11 mouse cellular contexts compared by ENCODE assay signal in genomic region chr3:99560917-99561316, GRCm38 (mm10).
DNase-seq lines count a peak whose midpoint lies in the region; ATAC-seq and TF ChIP-seq lines count a peak whose summit lies in the region.
"Had no signal": no experiment of that assay in that cellular context is flagged by ENCODE, and none has a peak within 500 bp of the region (broad histone marks: within the 10 kb centered on the region; RNA-seq: fewer than 3 reads in every experiment).

No protein-coding gene starts in this region.

- peaks cover 19% of the 10 kb centered on the region for H3K4me1 ChIP-seq in heart, embryonic 12.5 days (replicated peaks)
- no peaks in the 10 kb centered on the region for H3K4me1 ChIP-seq in liver, adult 2 months (ENCODE audit: control insufficient read depth, insufficient read depth, low read length)
- H3K4me1 ChIP-seq in liver, embryonic 11.5 days (replicated peaks; ENCODE audit: control insufficient read depth, insufficient read depth, low read length), result no peaks in the 10 kb centered on the region
- H3K4me1 ChIP-seq in intestine, embryonic 16.5 days (ENCODE audit: control insufficient read depth, insufficient read depth, low read length), result no peaks in the 10 kb centered on the region
- H3K4me1 ChIP-seq: limb, embryonic 12.5 days; midbrain, embryonic 15.5 days had no signal

- no peak overlapping the region for H3K4me3 ChIP-seq in heart, embryonic 12.5 days
- no peak overlapping the region for H3K4me3 ChIP-seq in liver, adult 2 months (ENCODE audit: insufficient read depth, low read depth, low read length)
- no peak overlapping the region for H3K4me3 ChIP-seq in liver, embryonic 11.5 days (ENCODE audit: low read depth, low read length)
- H3K4me3 ChIP-seq in intestine, embryonic 16.5 days (ENCODE audit: low read length), result no peak overlapping the region
- H3K4me3 ChIP-seq: limb, embryonic 12.5 days; midbrain, embryonic 15.5 days had no signal

- H3K36me3 ChIP-seq in heart, embryonic 12.5 days, result no peaks in the 10 kb centered on the region
- H3K36me3 ChIP-seq in liver, adult 2 months (ENCODE audit: control insufficient read depth, insufficient read depth, low read length), result no peaks in the 10 kb centered on the region
- H3K36me3 ChIP-seq in liver, embryonic 11.5 days (ENCODE audit: control insufficient read depth, insufficient read depth, low read length), result no peaks in the 10 kb centered on the region
- no peaks in the 10 kb centered on the region for H3K36me3 ChIP-seq in intestine, embryonic 16.5 days (ENCODE audit: control insufficient read depth, insufficient read depth, low read length)
- H3K36me3 ChIP-seq: limb, embryonic 12.5 days; midbrain, embryonic 15.5 days had no signal

- no peak for TF ChIP-seq POLR2A in liver, adult 2 months (IDR thresholded peaks at IDR 0.05; ENCODE audit: extremely low read depth, insufficient read depth, low read length)

- no peak overlapping the region for H3K9ac ChIP-seq in heart, embryonic 12.5 days
- no peak overlapping the region for H3K9ac ChIP-seq in liver, adult 2 months (ENCODE audit: low read depth, low read length)
- no peak overlapping the region for H3K9ac ChIP-seq in liver, embryonic 11.5 days (ENCODE audit: low read depth, low read length)
- H3K9ac ChIP-seq in intestine, embryonic 16.5 days (ENCODE audit: low read depth, low read length), result no peak overlapping the region
- H3K9ac ChIP-seq: limb, embryonic 12.5 days; midbrain, embryonic 15.5 days had no signal

- no peak for TF ChIP-seq CTCF in liver, adult 2 months (IDR thresholded peaks at IDR 0.05; ENCODE audit: low read depth, low read length)

- H3K79me2 ChIP-seq in liver, adult 2 months (ENCODE audit: control insufficient read depth, insufficient read depth, low read length), result no peaks in the 10 kb centered on the region

- no peak overlapping the region for H3K4me2 ChIP-seq in heart, embryonic 12.5 days
- no peak overlapping the region for H3K4me2 ChIP-seq in liver, embryonic 11.5 days
- H3K4me2 ChIP-seq in intestine, embryonic 16.5 days (ENCODE audit: low read depth, low read length), result no peak overlapping the region
- H3K4me2 ChIP-seq: limb, embryonic 12.5 days; midbrain, embryonic 15.5 days had no signal

- H3K9me3 ChIP-seq in heart, embryonic 12.5 days (replicated peaks), result no peaks in the 10 kb centered on the region
- no peaks in the 10 kb centered on the region for H3K9me3 ChIP-seq in liver, embryonic 11.5 days (ENCODE audit: control insufficient read depth, low read length)
- H3K9me3 ChIP-seq in intestine, embryonic 16.5 days (ENCODE audit: control insufficient read depth, low read length), result no peaks in the 10 kb centered on the region
- H3K9me3 ChIP-seq: limb, embryonic 12.5 days; midbrain, embryonic 15.5 days had no signal

- 42% methylated on average over 1 of the region's 1 CpGs for WGBS in heart, embryonic 12.5 days
- 44% methylated on average over 1 of the region's 1 CpGs for WGBS in liver, adult 2 months
- 35% methylated on average over 1 of the region's 1 CpGs for WGBS in liver, embryonic 11.5 days
- WGBS in intestine, embryonic 16.5 days, result 60% methylated on average over 1 of the region's 1 CpGs

- H3K27me3 ChIP-seq in heart, embryonic 12.5 days (replicated peaks), result no peaks in the 10 kb centered on the region
- H3K27me3 ChIP-seq in liver, adult 2 months (ENCODE audit: control insufficient read depth, insufficient read depth, low read length), result no peaks in the 10 kb centered on the region
- H3K27me3 ChIP-seq in liver, embryonic 11.5 days (replicated peaks; ENCODE audit: control insufficient read depth, insufficient read depth, low read length), result no peaks in the 10 kb centered on the region
- H3K27me3 ChIP-seq in intestine, embryonic 16.5 days (replicated peaks; ENCODE audit: control insufficient read depth, insufficient read depth, low read length), result no peaks in the 10 kb centered on the region
- H3K27me3 ChIP-seq: limb, embryonic 12.5 days; midbrain, embryonic 15.5 days had no signal

- no peak for DNase-seq in heart, adult 8-10 months (ENCODE audit: low spot score)
- peak; percentile 0 for DNase-seq in liver, adult 2 months (ENCODE audit: extremely low read depth, low read depth, low spot score)
- no peak for DNase-seq in liver, embryonic 11.5 days (ENCODE audit: low spot score)
- DNase-seq in lung, postnatal 25 days (ENCODE audit: low spot score), result peak; percentile 2
- DNase-seq in thymus, postnatal 36 days, result no peak
- DNase-seq: heart, postnatal 10 days had no signal

- H3K27ac ChIP-seq in heart, embryonic 12.5 days (ENCODE audit: poor library complexity, severe bottlenecking), result no peak overlapping the region
- no peak overlapping the region for H3K27ac ChIP-seq in liver, adult 2 months (replicated peaks; ENCODE audit: insufficient read depth, low read depth, low read length)
- no peak overlapping the region for H3K27ac ChIP-seq in liver, embryonic 11.5 days (ENCODE audit: low read depth, low read length)
- H3K27ac ChIP-seq in intestine, embryonic 16.5 days (ENCODE audit: low read length), result no peak overlapping the region
- H3K27ac ChIP-seq: limb, embryonic 12.5 days; macrophage; midbrain, embryonic 15.5 days had no signal

- peak; percentile 83 for ATAC-seq in heart, embryonic 12.5 days (ENCODE audit: insufficient number of reproducible peaks, low FRiP score)
- no peak for ATAC-seq in liver, embryonic 11.5 days (replicated peaks; ENCODE audit: low FRiP score)
- peak; percentile 95 for ATAC-seq in intestine, embryonic 16.5 days
- ATAC-seq: midbrain, embryonic 15.5 days had no signal

Comparison
In these comparisons a context has a peak if more than half of its experiments do, and no peak if none do; other contexts are left out.
1. DNase-seq: peak in liver, adult 2 months (single experiment) and lung, postnatal 25 days (single experiment); none in heart, adult 8-10 months (single experiment), liver, embryonic 11.5 days (single experiment) and thymus, postnatal 36 days (0 of 2).